Mouse (Mus musculus): ENCODE data around the gene Gbp2b.

- TF ChIP-seq CTCF (IDR thresholded peaks at IDR 0.05; ENCODE audit: extremely low read depth, insufficient read depth, low read length) (no peak), POLR2A (IDR thresholded peaks at IDR 0.05; ENCODE audit: extremely low read depth, insufficient read depth, low read length) (no peak)
Measured at GRCm38 (mm10) chr3:142554601-142555000, 40.0 kb upstream of the Gbp2b start.
